Mouse (Mus musculus): Measurements from ENCODE around the gene Usp47. TPM values are rescaled to one million over a fixed set of nuclear protein-coding genes. Genes with fewer than 3 reads are reported as not detected.

Usp47 gene
- total RNA-seq, 4 experiments from 2014 or later = 82.4 to 97.0 (median 88.2) TPM

- DNase-seq (ENCODE audit: low spot score) = peak; percentile 41
Observed at GRCm38 (mm10) chr7:112120861-112121810, 97.8 kb downstream of the Usp47 start.

- no peak for DNase-seq (ENCODE audit: low spot score)
Observed at GRCm38 (mm10) chr7:112121866-112122500, 98.7 kb downstream of the Usp47 start.

- no peak for DNase-seq (ENCODE audit: low spot score)
Observed at GRCm38 (mm10) chr7:112123612-112124011, 100.3 kb downstream of the Usp47 start.

GRCm38 (mm10) chr7:112125625-112126260, 102.4 kb downstream of the Usp47 start:
- no peak for DNase-seq (ENCODE audit: low spot score)

GRCm38 (mm10) chr7:112127085-112127637, 103.9 kb downstream of the Usp47 start:
- DNase-seq (ENCODE audit: low spot score) = no peak

- DNase-seq (ENCODE audit: low spot score) = no peak
Observed at GRCm38 (mm10) chr7:112127954-112128353, 104.7 kb downstream of the Usp47 start.

GRCm38 (mm10) chr7:112128810-112129209, 105.5 kb downstream of the Usp47 start:
- DNase-seq (ENCODE audit: low spot score) = no peak

- no peak for DNase-seq (ENCODE audit: low spot score)
Observed at GRCm38 (mm10) chr7:112129851-112130250, 106.5 kb downstream of the Usp47 start.

- no peak for DNase-seq (ENCODE audit: low spot score)
Observed at GRCm38 (mm10) chr7:112130660-112131059, 107.4 kb downstream of the Usp47 start.

GRCm38 (mm10) chr7:112132005-112132404, 108.7 kb downstream of the Usp47 start:
- DNase-seq (ENCODE audit: low spot score) = no peak

- no peak for DNase-seq (ENCODE audit: low spot score)
Observed at GRCm38 (mm10) chr7:112133277-112133676, 110.0 kb downstream of the Usp47 start.

- no peak for DNase-seq (ENCODE audit: low spot score)
Observed at GRCm38 (mm10) chr7:112135161-112135560, 111.9 kb downstream of the Usp47 start.

- no peak for DNase-seq (ENCODE audit: low spot score)
Observed at GRCm38 (mm10) chr7:112136537-112136936, 113.2 kb downstream of the Usp47 start.

- DNase-seq (ENCODE audit: low spot score) = no peak
Observed at GRCm38 (mm10) chr7:112138168-112138508, 114.8 kb downstream of the Usp47 start.

- DNase-seq (ENCODE audit: low spot score) = peak; percentile 58
Observed at GRCm38 (mm10) chr7:112138509-112139405, 115.5 kb downstream of the Usp47 start.

- DNase-seq (ENCODE audit: low spot score) = no peak
Observed at GRCm38 (mm10) chr7:112140725-112141124, 117.4 kb downstream of the Usp47 start.

- no peak for DNase-seq (ENCODE audit: low spot score)
Observed at GRCm38 (mm10) chr7:112142616-112143015, 119.3 kb downstream of the Usp47 start.

- DNase-seq (ENCODE audit: low spot score) = no peak
Observed at GRCm38 (mm10) chr7:112143090-112143500, 119.8 kb downstream of the Usp47 start.

- no peak for DNase-seq (ENCODE audit: low spot score)
Observed at GRCm38 (mm10) chr7:112143978-112144377, 120.7 kb downstream of the Usp47 start.

GRCm38 (mm10) chr7:112144646-112145179, 121.4 kb downstream of the Usp47 start:
- no peak for DNase-seq (ENCODE audit: low spot score)

GRCm38 (mm10) chr7:112147979-112148378, 124.7 kb downstream of the Usp47 start:
- DNase-seq (ENCODE audit: low spot score) = peak; percentile 54

All from heart, adult 8-10 months (tissue).